Mouse (Mus musculus): Measurements from ENCODE around the gene Kcnk10.

DNA sequence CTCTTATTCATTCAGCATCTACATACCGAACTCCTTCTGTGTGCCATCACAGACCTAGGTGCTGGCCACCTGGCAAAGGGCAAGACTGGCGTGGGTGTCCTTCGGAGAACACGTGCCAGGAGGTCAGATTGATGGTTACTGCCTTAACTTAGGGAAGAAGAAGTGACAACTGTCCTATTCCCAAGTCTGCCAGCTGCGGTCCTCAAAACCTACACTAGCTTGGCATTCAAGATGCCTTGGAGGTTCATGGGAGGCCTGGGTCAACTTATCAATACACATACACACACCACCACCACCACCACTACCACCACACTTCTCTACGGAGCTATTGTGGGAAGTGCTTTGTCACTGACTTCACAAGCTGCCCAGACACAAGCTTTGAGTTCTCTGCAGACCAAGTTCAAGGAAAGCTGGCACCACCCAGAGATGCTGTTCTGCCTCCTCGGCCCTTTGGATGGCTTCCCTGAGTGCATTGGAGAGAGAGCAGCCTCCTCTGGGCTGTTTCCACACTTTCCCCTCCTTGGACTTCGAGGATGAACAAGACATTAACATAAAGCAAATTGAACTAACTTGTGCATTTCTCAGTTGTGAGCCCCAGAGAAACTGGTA is 2.1 kb downstream of the Kcnk10 start:
- no peak for TF ChIP-seq MAFK (IDR thresholded peaks at IDR 0.05; ENCODE audit: insufficient read depth, low read depth, low read length)
- no peak for TF ChIP-seq ZNF384 (IDR thresholded peaks at IDR 0.05; ENCODE audit: low read depth, low read length)
